Mouse (Mus musculus) midbrain, embryonic 11.5 days (tissue): ENCODE measurements at regions not wholly inside any gene's neighbourhood (a gene's known extent, or its start where the extent isn't known, plus 50 kb on each side); places are given as distances from the start of the nearest gene placed in this dataset.
A peak's percentile ranks its signal among the peaks of the same experiment; 100 is the strongest.

ENCODE experiments used
- ATAC-seq: fragments of 200-750 bp; cut with Nextera tagmentation; 2 replicates; pipeline ENCODE4 v1.8.0; 2017; ENCODE audit warnings: moderate TSS enrichment, moderate library complexity; ENCODE audit not compliant: low FRiP score
- DNase-seq: peaks from one replicate; pipeline ENCODE4 v3.0.0; 2015; ENCODE audit warnings: low spot score; ENCODE audit errors: missing footprints
- H3K27ac ChIP-seq: fragments of 300-500 bp; sonication (generic); 2 replicates; pipeline ENCODE4 v1.5.1; 2014; ENCODE audit warnings: low read depth, low read length
- H3K27me3 ChIP-seq: fragments of 300-500 bp; sonication (generic); 2 replicates; pipeline ENCODE4 v1.6.1; 2014; ENCODE audit warnings: mild to moderate bottlenecking, low read length, moderate library complexity, mixed read lengths; ENCODE audit not compliant: control insufficient read depth, insufficient read depth
- H3K36me3 ChIP-seq: fragments of 300-500 bp; sonication (generic); 2 replicates; pipeline ENCODE4 v1.6.1; 2014; ENCODE audit warnings: mild to moderate bottlenecking, low read length, moderate library complexity, mixed read lengths; ENCODE audit not compliant: control insufficient read depth, insufficient read depth
- H3K4me1 ChIP-seq: fragments of 300-500 bp; sonication (generic); 2 replicates; pipeline ENCODE4 v1.6.1; 2014; ENCODE audit warnings: low read length; ENCODE audit not compliant: control insufficient read depth, insufficient read depth
- H3K4me2 ChIP-seq: fragments of 300-500 bp; sonication (generic); 2 replicates; pipeline ENCODE4 v1.6.1; 2014; ENCODE audit warnings: mild to moderate bottlenecking, moderate library complexity
- H3K4me3 ChIP-seq: fragments of 300-500 bp; sonication (generic); 2 replicates; pipeline ENCODE4 v1.5.1; 2014; ENCODE audit warnings: low read depth, low read length
- H3K9ac ChIP-seq: fragments of 300-500 bp; sonication (generic); 2 replicates; pipeline ENCODE4 v1.6.1; 2014; ENCODE audit warnings: low read length
- H3K9me3 ChIP-seq: fragments of 300-500 bp; sonication (generic); 2 replicates; pipeline ENCODE4 v1.6.1; 2016; ENCODE audit warnings: low read length; ENCODE audit not compliant: control insufficient read depth
- WGBS: fragments of 180-500 bp; shearing (Covaris S2); extraction: QIAGEN DNeasy Blood & Tissue Kit; methylation state at CpG from one replicate; pipeline ENCODE4 v1.1.7; 2014; 5-methylcytosine and 5-hydroxymethylcytosine counted together

- Histone ChIP-seq H3K4me1 (peaks cover 2% of the 10 kb centered on the region; the same call in 1 of the 2 replicates), H3K4me3 (no peak overlapping the region), H3K36me3 (no peaks in the 10 kb centered on the region), H3K9ac (no peak overlapping the region), H3K27me3 (no peaks in the 10 kb centered on the region), H3K4me2 (no peak overlapping the region), H3K27ac (no peak overlapping the region), H3K9me3 (no peaks in the 10 kb centered on the region)
- DNase-seq = peak; percentile 84
- peak; percentile 60; the same call in 1 of the 2 replicates for ATAC-seq
- WGBS = 24% methylated on average over 1 of the region's 1 CpGs
Measured at GRCm38 (mm10) chr12:48223298-48223697, 1159.2 kb upstream of the Foxg1 start.

DNA sequence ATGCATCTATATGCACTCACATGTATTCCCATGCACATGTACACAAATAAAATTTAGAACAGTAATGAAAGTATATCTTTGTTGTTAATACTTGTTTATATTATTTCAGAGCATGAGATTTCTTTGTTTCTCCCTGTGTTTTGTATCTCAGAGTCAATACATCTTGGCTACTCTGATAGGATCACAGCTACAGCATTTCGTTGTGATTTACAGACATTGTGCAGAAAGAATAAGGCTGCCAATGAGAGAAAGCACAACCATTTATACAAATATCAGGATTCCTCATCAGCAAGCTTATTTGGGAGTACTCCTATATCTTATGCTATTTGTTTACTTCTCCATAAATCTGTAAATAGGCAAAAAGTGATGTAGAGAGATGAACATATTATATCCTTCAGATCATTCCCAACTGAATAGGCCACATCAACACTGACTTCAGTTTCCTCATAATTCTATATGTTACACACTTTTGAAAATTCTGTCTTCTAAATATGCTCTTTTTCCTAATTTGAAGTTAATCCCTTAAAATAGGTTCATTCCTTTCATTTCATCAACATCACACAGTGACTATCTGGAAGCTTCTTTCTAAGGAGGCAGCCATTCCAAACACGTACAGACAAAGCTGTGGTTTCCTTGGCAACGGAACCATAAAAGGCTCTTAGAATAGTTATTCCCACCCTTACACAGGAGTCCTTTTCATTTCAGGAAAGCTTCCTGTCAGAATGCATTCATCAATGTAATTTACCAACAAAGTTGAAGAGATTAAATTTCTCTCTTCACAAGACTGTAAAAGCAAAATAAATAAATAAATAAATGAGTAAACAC, 1160.3 kb upstream of the Foxg1 start:
- ATAC-seq (peak; percentile 95), DNase-seq (peak; percentile 96)
- H3K9me3 ChIP-seq = no peaks in the 10 kb centered on the region
- no peak overlapping the region for H3K9ac ChIP-seq
- H3K36me3 ChIP-seq = no peaks in the 10 kb centered on the region
- H3K4me3 ChIP-seq = no peak overlapping the region
- H3K4me1 ChIP-seq = peaks cover 2% of the 10 kb centered on the region; the same call in 1 of the 2 replicates
- H3K27me3 ChIP-seq = no peaks in the 10 kb centered on the region
- WGBS = 38% methylated on average over 3 of the region's 3 CpGs
- no peak overlapping the region for H3K4me2 ChIP-seq
- no peak overlapping the region for H3K27ac ChIP-seq

- no peak for ATAC-seq
- 46% methylated on average over 1 of the region's 1 CpGs for WGBS
Measured at GRCm38 (mm10) chr12:48181831-48182230, 1200.6 kb upstream of the Foxg1 start.

DNA sequence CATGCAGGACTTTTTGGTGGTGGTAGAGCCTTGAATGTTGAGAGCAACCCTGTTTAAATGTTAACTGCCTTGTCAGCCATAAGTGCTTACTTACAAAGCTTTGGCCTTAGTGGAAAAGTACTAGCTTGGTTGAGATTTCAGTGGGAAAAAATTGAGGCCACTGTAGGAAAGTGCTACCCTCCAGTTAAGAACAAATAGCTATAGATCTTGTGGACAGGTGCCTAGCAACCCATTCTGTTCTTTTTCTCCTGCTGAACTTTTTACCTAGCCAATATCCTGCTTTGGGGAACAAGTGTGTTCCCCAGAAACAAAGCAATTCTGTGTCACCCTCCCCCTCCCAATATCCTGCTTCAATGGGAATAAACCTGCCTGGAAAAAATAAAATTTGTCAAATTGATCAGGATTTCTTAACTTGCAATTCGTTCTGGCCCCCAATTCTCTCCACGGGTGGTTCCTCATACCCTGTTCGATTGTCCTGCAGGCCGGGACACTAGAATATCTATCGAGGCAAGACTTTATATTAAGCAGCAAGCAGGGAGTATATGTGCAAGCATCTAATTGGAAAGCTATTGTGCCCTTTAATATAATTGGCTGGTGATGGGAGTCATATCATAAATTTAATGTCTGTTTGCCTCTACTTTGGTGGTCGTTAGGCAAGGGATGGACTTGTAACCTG, 1208.4 kb upstream of the Foxg1 start:
- ATAC-seq (no peak), DNase-seq (no peak)
- Histone ChIP-seq H3K9me3 (no peaks in the 10 kb centered on the region), H3K27me3 (no peaks in the 10 kb centered on the region), H3K9ac (no peak overlapping the region), H3K27ac (no peak overlapping the region), H3K4me3 (no peak overlapping the region), H3K4me2 (no peak overlapping the region), H3K4me1 (no peaks in the 10 kb centered on the region), H3K36me3 (no peaks in the 10 kb centered on the region)
- WGBS = 88% methylated on average over 6 of the region's 6 CpGs

More at GRCm38 (mm10) chr12:48181831-48182230, 1200.6 kb upstream of the Foxg1 start:
- Histone ChIP-seq H3K9me3 (no peaks in the 10 kb centered on the region), H3K27ac (no peak overlapping the region), H3K27me3 (no peaks in the 10 kb centered on the region), H3K4me2 (no peak overlapping the region), H3K4me1 (no peaks in the 10 kb centered on the region), H3K9ac (no peak overlapping the region), H3K36me3 (no peaks in the 10 kb centered on the region), H3K4me3 (no peak overlapping the region)
- no peak for DNase-seq

GRCm38 (mm10) chr12:48146117-48146516, 1236.3 kb upstream of the Foxg1 start:
- H3K27ac ChIP-seq = no peak overlapping the region
- H3K4me3 ChIP-seq = no peak overlapping the region
- H3K4me1 ChIP-seq = no peaks in the 10 kb centered on the region
- H3K27me3 ChIP-seq = no peaks in the 10 kb centered on the region
- H3K4me2 ChIP-seq = no peak overlapping the region
- H3K9me3 ChIP-seq = no peaks in the 10 kb centered on the region
- no peak for DNase-seq
- no peak overlapping the region for H3K9ac ChIP-seq
- no peak for ATAC-seq
- no peaks in the 10 kb centered on the region for H3K36me3 ChIP-seq

DNA sequence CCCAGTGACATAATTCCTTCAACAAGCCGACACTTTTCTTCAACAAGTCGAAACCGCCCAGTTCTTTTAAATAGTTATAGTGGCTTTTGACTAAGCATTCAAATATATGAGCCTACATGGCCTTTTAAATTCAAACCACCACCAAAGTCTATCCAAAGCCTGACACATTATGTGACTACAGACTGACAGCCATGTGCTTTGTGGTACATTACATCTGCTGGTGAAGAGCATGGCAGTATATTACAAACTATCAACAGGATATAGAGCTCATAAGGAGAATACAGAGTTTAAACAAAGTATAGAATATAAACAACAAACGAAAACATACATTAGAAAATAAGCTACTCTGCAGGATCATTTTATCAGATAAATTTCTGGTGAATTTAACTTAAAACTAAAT, 1259.5 kb upstream of the Foxg1 start:
- WGBS = 85% methylated on average over 4 of the region's 4 CpGs
- no peak overlapping the region for H3K9ac ChIP-seq
- no peaks in the 10 kb centered on the region for H3K4me1 ChIP-seq
- H3K36me3 ChIP-seq = no peaks in the 10 kb centered on the region
- no peaks in the 10 kb centered on the region for H3K9me3 ChIP-seq
- H3K27ac ChIP-seq = no peak overlapping the region
- no peak for ATAC-seq
- no peak overlapping the region for H3K4me2 ChIP-seq
- H3K4me3 ChIP-seq = no peak overlapping the region
- no peaks in the 10 kb centered on the region for H3K27me3 ChIP-seq
- no peak for DNase-seq

GRCm38 (mm10) chr12:48099727-48100126, 1281.0 kb upstream of the Nova1 start:
- H3K27ac ChIP-seq = no peak overlapping the region
- WGBS = 74% methylated on average over 3 of the region's 3 CpGs
- H3K4me2 ChIP-seq = no peak overlapping the region
- DNase-seq = no peak
- peak; percentile 58 for ATAC-seq
- H3K36me3 ChIP-seq = no peaks in the 10 kb centered on the region
- H3K27me3 ChIP-seq = no peaks in the 10 kb centered on the region
- no peak overlapping the region for H3K9ac ChIP-seq
- H3K9me3 ChIP-seq = peaks cover 4% of the 10 kb centered on the region; the same call in 1 of the 2 replicates
- H3K4me1 ChIP-seq = no peaks in the 10 kb centered on the region
- H3K4me3 ChIP-seq = no peak overlapping the region

DNA sequence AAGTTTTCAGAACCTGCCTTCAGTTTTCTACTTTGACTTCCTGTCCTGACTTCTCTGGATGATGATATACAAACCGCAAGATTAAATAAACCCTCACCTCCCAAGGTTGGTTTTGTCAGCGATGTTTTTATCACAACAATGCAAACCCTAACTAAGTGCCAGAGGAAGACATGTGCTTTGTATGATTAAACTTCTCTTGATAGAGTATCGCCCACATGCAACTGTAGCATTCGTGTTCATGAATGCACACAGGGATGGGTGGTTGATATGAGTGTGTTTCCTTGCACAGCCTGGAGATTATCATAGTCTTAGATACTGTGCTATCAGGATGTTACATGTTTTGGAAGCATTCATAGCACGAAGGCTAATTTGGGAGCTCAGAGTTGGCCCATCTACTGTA, 1268.3 kb upstream of the Nova1 start:
- ATAC-seq (no peak), DNase-seq (no peak)
- Histone ChIP-seq H3K4me1 (no peaks in the 10 kb centered on the region), H3K9ac (no peak overlapping the region), H3K27ac (no peak overlapping the region), H3K27me3 (no peaks in the 10 kb centered on the region), H3K4me2 (no peak overlapping the region), H3K9me3 (no peaks in the 10 kb centered on the region), H3K4me3 (no peak overlapping the region), H3K36me3 (no peaks in the 10 kb centered on the region)
- 88% methylated on average over 5 of the region's 5 CpGs for WGBS

DNA sequence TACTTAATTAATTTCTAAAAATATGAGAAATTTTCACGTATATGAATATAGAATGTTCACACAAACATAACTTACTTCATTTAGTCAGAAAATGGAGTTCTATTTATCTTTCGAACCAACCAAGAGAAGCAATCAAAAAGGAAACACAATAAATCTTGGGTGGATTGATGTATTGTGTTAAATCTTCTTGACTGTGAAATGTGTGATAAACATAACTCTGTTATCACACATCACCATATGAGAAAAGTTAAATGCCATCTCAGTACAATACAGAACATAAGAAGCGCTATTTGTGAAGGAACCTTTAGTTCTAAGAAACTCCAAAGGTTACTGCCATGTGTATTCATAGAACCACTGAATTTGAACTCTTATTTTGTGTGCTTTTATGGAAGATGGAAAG, 1264.6 kb upstream of the Nova1 start:
- Histone ChIP-seq H3K4me2 (no peak overlapping the region), H3K9me3 (no peaks in the 10 kb centered on the region), H3K9ac (no peak overlapping the region), H3K4me1 (no peaks in the 10 kb centered on the region), H3K27ac (no peak overlapping the region), H3K36me3 (no peaks in the 10 kb centered on the region), H3K27me3 (no peaks in the 10 kb centered on the region), H3K4me3 (no peak overlapping the region)
- ATAC-seq (no peak), DNase-seq (no peak)
- WGBS = 83% methylated on average over 3 of the region's 3 CpGs
